Mouse (Mus musculus) testis, postnatal 14 days (tissue): ENCODE data around the gene Itga7.
"Not testable (repeated sequence)": the region's sequence is repeated elsewhere in the genome, so short reads cannot be mapped to it uniquely, and the experiment has no call there.

Experiments
- DNase-seq: peaks from one replicate; pipeline ENCODE4 v3.0.0; 2021; ENCODE audit warnings: low spot score

Gene Itga7

GRCm38 (mm10) chr10:128980644-128981365 lies 47.2 kb downstream of the Itga7 start:
- DNase-seq: no peak

GRCm38 (mm10) chr10:128989131-128989530 lies 55.5 kb downstream of the Itga7 start, which contains the start of gene Olfr9:
TSS of gene Olfr9 (plus strand) at chr10:128989431.
- not testable (repeated sequence) for DNase-seq

- DNase-seq: not testable (repeated sequence)
Observed at GRCm38 (mm10) chr10:128990129-128990850, 56.7 kb downstream of the Itga7 start.

- DNase-seq: no peak
Observed at GRCm38 (mm10) chr10:128990994-128991393, 57.4 kb downstream of the Itga7 start.

GRCm38 (mm10) chr10:128995796-128996195 lies 62.2 kb downstream of the Itga7 start:
- DNase-seq: no peak

- DNase-seq: no peak
Observed at GRCm38 (mm10) chr10:128996523-128997040, 63.0 kb downstream of the Itga7 start.

GRCm38 (mm10) chr10:129004032-129004920 lies 70.7 kb downstream of the Itga7 start:
- DNase-seq: no peak
